Mouse (Mus musculus): Measurements from ENCODE around the gene Il2rb. TPM values are rescaled to one million over a fixed set of nuclear protein-coding genes. Genes with fewer than 3 reads are reported as not detected.

The Il2rb gene
- polyA plus RNA-seq, 1 experiment from 2014 or later = 0.69 TPM

Other genes with a start within 250 kb of the Il2rb start
- 0.54 and 0.70 TPM in 2 replicates for gene Csf2rb2, start 189.6 kb downstream of the Il2rb start, polyA plus RNA-seq (2015; fragmentation: Nextera tagmentation; extraction: Ambion mirVana)
- gene Csf2rb, start 169.5 kb downstream of the Il2rb start, polyA plus RNA-seq (2015; fragmentation: Nextera tagmentation; extraction: Ambion mirVana) = 2.7 and 3.7 TPM in 2 replicates
- gene Tex33, start 99.4 kb downstream of the Il2rb start, polyA plus RNA-seq (2015; fragmentation: Nextera tagmentation; extraction: Ambion mirVana) = not detected in 2 replicates
- gene Tst, start 89.4 kb downstream of the Il2rb start, polyA plus RNA-seq (2015; fragmentation: Nextera tagmentation; extraction: Ambion mirVana) = 67.4 and 89.8 TPM in 2 replicates
- 3.3 and 4.2 TPM in 2 replicates for gene Mpst, start 88.9 kb downstream of the Il2rb start, polyA plus RNA-seq (2015; fragmentation: Nextera tagmentation; extraction: Ambion mirVana)
- 35.4 and 40.6 TPM in 2 replicates for gene Kctd17, start 66.7 kb downstream of the Il2rb start, polyA plus RNA-seq (2015; fragmentation: Nextera tagmentation; extraction: Ambion mirVana)
- 0.64 and 1.8 TPM in 2 replicates for gene Tmprss6, start 26.6 kb downstream of the Il2rb start, polyA plus RNA-seq (2015; fragmentation: Nextera tagmentation; extraction: Ambion mirVana)
- gene C1qtnf6, start 36.1 kb upstream of the Il2rb start, polyA plus RNA-seq (2015; fragmentation: Nextera tagmentation; extraction: Ambion mirVana) = 23.9 and 25.0 TPM in 2 replicates
- gene Sstr3, start 49.4 kb upstream of the Il2rb start, polyA plus RNA-seq (2015; fragmentation: Nextera tagmentation; extraction: Ambion mirVana) = 0.18 and 0.44 TPM in 2 replicates
- gene Rac2, start 77.5 kb upstream of the Il2rb start, polyA plus RNA-seq (2015; fragmentation: Nextera tagmentation; extraction: Ambion mirVana) = 26.5 and 36.5 TPM in 2 replicates
- 10.7 and 11.0 TPM in 2 replicates for gene Cyth4, start 101.8 kb upstream of the Il2rb start, polyA plus RNA-seq (2015; fragmentation: Nextera tagmentation; extraction: Ambion mirVana)
- 0.10 and 0.12 TPM in 2 replicates for gene Elfn2, start 223.5 kb upstream of the Il2rb start, polyA plus RNA-seq (2015; fragmentation: Nextera tagmentation; extraction: Ambion mirVana)

All from stomach, embryonic 15.5 days (tissue).